Mouse (Mus musculus) bone marrow, adult 2 months (tissue): ENCODE measurements at regions not wholly inside any gene's neighbourhood (a gene's known extent, or its start where the extent isn't known, plus 50 kb on each side); places are given as distances from the start of the nearest gene placed in this dataset.

Experiments
- CTCF ChIP-seq: fragments of 200-500 bp; IDR thresholded peaks from 2 replicates; pipeline ENCODE4 v1.5.1; 2011; ENCODE audit warnings: low read length, control low read depth; ENCODE audit not compliant: control insufficient read depth, insufficient read depth
- POLR2A ChIP-seq: fragments of 200-500 bp; IDR thresholded peaks from 2 replicates; pipeline ENCODE4 v1.6.1; 2011; ENCODE audit warnings: low read depth, mild to moderate bottlenecking, control low read depth, low read length, borderline replicate concordance; ENCODE audit not compliant: control insufficient read depth

DNA sequence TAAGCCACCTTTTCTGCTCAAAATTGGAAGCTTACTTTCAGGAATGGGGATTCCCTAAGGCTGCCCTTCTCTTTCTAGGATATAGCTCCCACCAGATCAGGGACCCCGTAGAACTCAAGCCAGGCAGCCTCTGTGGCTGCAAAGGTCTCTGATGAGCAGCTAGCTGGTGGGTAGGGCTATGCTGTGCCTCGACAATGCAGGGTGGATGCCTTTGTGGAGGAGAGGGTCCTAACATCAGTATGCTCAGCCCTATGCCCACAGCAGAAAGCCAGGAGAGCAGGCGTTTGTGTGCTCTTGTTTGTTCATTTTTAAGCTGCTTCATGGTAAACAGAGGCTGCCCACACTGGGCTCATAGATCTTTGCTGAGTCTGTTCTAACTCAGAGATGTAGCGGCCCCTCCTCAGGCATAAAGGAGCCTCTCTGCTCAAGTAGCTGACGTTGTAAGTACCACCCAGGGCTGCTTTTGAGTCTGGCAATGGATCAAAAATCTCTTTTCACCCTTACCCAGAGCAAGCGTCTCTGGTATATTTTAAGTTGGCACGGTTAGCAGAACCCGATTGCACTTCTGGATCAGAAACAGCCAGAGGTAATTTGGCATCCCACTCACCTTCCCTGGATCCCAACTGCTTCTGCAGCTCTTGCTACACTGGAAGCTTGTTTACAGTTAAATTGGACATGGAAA is 136.0 kb upstream of the Tab2 start:
- TF ChIP-seq POLR2A (no peak), CTCF (no peak)
